Mouse (Mus musculus): ENCODE data around the gene Sebox. TPM values are rescaled to one million over a fixed set of nuclear protein-coding genes. Genes with fewer than 3 reads are reported as not detected.

Gene Sebox
- polyA plus RNA-seq, 1 experiment: not detected

- no peak overlapping the region for H3K27ac ChIP-seq (ENCODE audit: insufficient read depth, low read depth, low read length)
- no peak overlapping the region for H3K4me3 ChIP-seq (ENCODE audit: insufficient read depth, low read length)
- TF ChIP-seq CTCF (IDR thresholded peaks at IDR 0.05; ENCODE audit: low read depth, low read length) (no peak), POLR2A (IDR thresholded peaks at IDR 0.05; ENCODE audit: borderline replicate concordance, low read depth, low read length) (no peak)
- H3K4me1 ChIP-seq (ENCODE audit: control insufficient read depth, insufficient read depth, low read length): peaks cover 26% of the 10 kb centered on the region
Measured at GRCm38 (mm10) chr11:78545181-78545580, 41.9 kb downstream of the Sebox start.

DNA sequence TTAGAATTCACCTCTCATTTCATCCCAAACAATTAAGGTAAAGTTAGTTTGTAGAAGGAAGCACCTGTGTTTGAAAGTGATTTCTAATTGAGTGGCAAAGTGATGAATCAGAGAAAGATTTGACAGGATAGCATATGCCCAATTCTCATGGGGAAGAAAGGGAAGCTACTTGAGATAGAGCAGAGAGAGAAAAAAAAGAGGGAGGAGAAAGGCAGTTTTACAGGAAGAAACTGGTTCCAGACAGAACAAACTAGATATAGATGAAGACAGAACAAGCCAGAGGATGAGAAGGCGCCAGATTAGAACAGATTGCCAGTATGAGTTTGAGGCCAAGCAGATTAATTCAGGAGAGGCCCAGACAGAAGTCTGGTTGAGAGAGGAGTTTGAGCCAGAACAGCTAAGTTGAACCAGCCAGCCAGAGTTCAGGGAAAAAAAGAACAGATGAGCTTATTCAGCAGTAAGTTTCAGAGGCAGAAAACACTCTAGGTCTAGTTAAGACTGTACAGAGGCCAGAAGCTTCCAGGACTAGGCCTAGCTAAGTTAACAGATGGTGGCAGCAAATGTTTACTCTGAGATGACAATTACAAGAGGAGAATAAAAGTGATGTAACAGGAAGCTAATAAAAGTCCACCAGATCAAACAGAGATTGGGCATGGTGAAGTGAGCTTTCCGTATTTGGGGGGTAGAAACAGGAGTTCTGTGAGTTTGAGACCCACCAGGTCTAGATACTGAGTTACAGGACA, 44.6 kb downstream of the Sebox start:
- Histone ChIP-seq H3K27ac (ENCODE audit: insufficient read depth, low read depth, low read length) (0 out of 2 replicates have a peak overlapping the region, but pooled peaks have one; percentile 2), H3K4me3 (ENCODE audit: insufficient read depth, low read length) (no peak overlapping the region), H3K4me1 (ENCODE audit: control insufficient read depth, insufficient read depth, low read length) (peaks cover 29% of the 10 kb centered on the region)
- no peak for TF ChIP-seq CTCF (IDR thresholded peaks at IDR 0.05; ENCODE audit: low read depth, low read length)
- no peak for TF ChIP-seq POLR2A (IDR thresholded peaks at IDR 0.05; ENCODE audit: borderline replicate concordance, low read depth, low read length)

DNA sequence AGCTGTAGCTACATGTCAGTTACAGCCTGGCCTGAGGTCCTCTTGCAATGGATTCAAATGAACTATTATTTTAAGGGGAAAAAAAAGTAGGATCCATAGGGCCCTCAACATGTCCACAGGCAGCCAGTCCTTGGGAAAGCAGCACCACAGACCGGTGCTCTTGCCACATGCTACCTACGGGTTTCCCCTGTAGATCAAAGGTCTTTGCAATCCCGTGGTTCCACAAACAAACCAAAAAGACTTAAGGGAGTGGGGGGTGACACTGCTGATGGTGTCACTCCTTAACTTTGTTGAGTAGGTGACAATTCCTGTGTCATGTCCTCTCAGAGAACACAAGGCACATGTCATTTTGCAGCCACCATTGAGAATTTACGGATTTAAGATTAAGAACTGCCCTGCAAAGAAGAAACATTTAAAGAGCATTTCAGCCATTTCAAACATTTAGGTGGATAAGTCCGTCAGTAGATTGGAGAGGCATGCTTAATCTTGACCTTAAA, 46.3 kb downstream of the Sebox start:
- peaks cover 29% of the 10 kb centered on the region for H3K4me1 ChIP-seq (ENCODE audit: control insufficient read depth, insufficient read depth, low read length)
- TF ChIP-seq CTCF (IDR thresholded peaks at IDR 0.05; ENCODE audit: low read depth, low read length) (no peak), POLR2A (IDR thresholded peaks at IDR 0.05; ENCODE audit: borderline replicate concordance, low read depth, low read length) (no peak)
- H3K4me3 ChIP-seq (ENCODE audit: insufficient read depth, low read length): peak overlapping the region; percentile 71
- peak overlapping the region; percentile 69 for H3K27ac ChIP-seq (ENCODE audit: insufficient read depth, low read depth, low read length)

DNA sequence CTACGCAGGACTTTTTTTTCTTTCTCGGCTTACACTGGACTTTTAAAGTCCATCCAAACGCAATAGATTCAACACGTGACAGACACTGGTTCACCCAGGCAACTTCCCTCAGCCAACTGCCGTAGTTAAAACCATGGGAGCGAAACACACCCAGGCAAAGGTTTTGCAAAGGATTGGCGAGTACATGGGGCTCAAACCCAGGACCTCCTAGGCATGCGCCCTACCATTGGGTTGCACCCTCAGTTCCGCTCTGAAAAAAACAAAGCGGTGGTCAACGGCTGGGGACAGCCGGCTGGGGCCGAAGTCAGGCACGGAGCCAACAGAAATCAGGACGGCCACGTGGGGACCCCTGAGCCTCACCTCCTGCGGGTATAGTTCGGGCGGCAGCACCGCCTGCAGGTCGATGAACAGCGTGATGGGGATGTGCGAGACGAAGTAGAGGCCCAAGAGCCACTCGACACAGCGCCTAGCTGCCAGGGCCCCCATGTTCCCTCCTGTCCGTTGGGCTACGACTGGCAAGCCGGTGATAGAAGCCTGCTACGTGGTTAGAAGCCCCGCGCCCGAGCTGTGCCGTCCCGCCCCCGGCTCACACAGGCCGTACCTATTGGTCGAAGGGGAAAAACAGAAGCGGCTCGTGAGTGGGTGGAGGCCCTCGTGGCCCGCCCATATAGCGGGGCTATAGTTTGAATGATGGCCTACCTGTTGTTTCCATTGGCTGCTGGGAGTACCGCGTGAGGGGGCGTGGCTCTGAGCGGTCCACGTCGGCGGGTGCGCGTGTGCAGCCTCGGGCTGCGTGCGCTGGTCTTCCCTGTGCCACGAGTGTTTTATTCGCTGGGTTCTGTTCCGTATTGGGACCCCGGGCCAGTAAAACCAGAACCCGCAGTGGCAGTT, 47.2 kb downstream of the Sebox start, which contains the start of gene Tmem97:
Gene Tmem97 (minus strand): TSS at position 610 of the 891 bp plus-strand sequence.
- TF ChIP-seq CTCF (IDR thresholded peaks at IDR 0.05; ENCODE audit: low read depth, low read length): no peak
- H3K4me1 ChIP-seq (ENCODE audit: control insufficient read depth, insufficient read depth, low read length): peaks cover 23% of the 10 kb centered on the region
- H3K4me3 ChIP-seq (ENCODE audit: insufficient read depth, low read length): peak within 1 kb of the TSS; percentile 71
- peak within 1 kb of the TSS; percentile 69 for H3K27ac ChIP-seq (ENCODE audit: insufficient read depth, low read depth, low read length)

DNA sequence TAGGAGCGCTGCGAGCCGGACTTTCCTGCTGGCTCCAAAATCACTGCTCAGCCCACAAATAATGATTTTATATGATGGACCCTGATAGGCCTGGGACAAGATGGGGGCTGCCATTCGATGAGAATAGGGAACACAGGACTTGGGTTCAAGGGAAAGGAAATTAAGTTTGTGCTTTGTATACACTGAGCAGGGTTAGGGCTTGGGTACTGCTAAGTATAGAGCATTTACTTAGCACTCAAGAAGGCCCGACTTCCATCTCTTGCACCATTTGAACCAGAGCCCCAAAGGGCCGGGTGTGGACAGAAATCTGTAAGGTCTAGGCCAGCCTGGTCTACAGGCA, 47.8 kb downstream of the Sebox start:
- H3K4me3 ChIP-seq (ENCODE audit: insufficient read depth, low read length): peak overlapping the region; percentile 28
- H3K4me1 ChIP-seq (ENCODE audit: control insufficient read depth, insufficient read depth, low read length): peaks cover 22% of the 10 kb centered on the region
- no peak for TF ChIP-seq CTCF (IDR thresholded peaks at IDR 0.05; ENCODE audit: low read depth, low read length)
- no peak overlapping the region for H3K27ac ChIP-seq (ENCODE audit: insufficient read depth, low read depth, low read length)

Other genes starting within 250 kb of the Sebox start
- 168 and 187 TPM in 2 replicates for gene 2610507B11Rik, start 241.7 kb upstream of the Sebox start, polyA plus RNA-seq (2012; ENCODE audit: insufficient read depth, insufficient read length, missing spikeins)
- gene BC030499, start 212.6 kb upstream of the Sebox start, polyA plus RNA-seq (2012; ENCODE audit: insufficient read depth, insufficient read length, missing spikeins): 3.5 and 4.4 TPM in 2 replicates
- gene Spag5, start 201.9 kb upstream of the Sebox start, polyA plus RNA-seq (2012; ENCODE audit: insufficient read depth, insufficient read length, missing spikeins): 19.3 and 28.1 TPM in 2 replicates
- 21.9 and 31.0 TPM in 2 replicates for gene Aldoc, start 180.5 kb upstream of the Sebox start, polyA plus RNA-seq (2012; ENCODE audit: insufficient read depth, insufficient read length, missing spikeins)
- 80.8 and 85.9 TPM in 2 replicates for gene Pigs, start 175.0 kb upstream of the Sebox start, polyA plus RNA-seq (2012; ENCODE audit: insufficient read depth, insufficient read length, missing spikeins)
- 35.5 and 38.5 TPM in 2 replicates for gene Unc119, start 160.0 kb upstream of the Sebox start, polyA plus RNA-seq (2012; ENCODE audit: insufficient read depth, insufficient read length, missing spikeins)
- not detected in 2 replicates for gene Foxn1, start 116.9 kb upstream of the Sebox start, polyA plus RNA-seq (2012; ENCODE audit: insufficient read depth, insufficient read length, missing spikeins)
- gene Slc13a2, start 81.2 kb upstream of the Sebox start, polyA plus RNA-seq (2012; ENCODE audit: insufficient read depth, insufficient read length, missing spikeins): 0.99 and 1.2 TPM in 2 replicates
- 9.1 and 9.7 TPM in 2 replicates for gene Slc46a1, start 37.8 kb upstream of the Sebox start, polyA plus RNA-seq (2012; ENCODE audit: insufficient read depth, insufficient read length, missing spikeins)
- gene Sarm1, start 5.7 kb upstream of the Sebox start, polyA plus RNA-seq (2012; ENCODE audit: insufficient read depth, insufficient read length, missing spikeins): 1.5 and 2.0 TPM in 2 replicates
- gene Vtn, start 4.4 kb upstream of the Sebox start, polyA plus RNA-seq (2012; ENCODE audit: insufficient read depth, insufficient read length, missing spikeins): not detected in 2 replicates
- gene Tmem199, start 8.7 kb downstream of the Sebox start, polyA plus RNA-seq (2012; ENCODE audit: insufficient read depth, insufficient read length, missing spikeins): 21.9 TPM in 2 replicates
- gene Poldip2, start 8.7 kb downstream of the Sebox start, polyA plus RNA-seq (2012; ENCODE audit: insufficient read depth, insufficient read length, missing spikeins): 26.1 and 27.0 TPM in 2 replicates
- gene Tnfaip1, start 32.9 kb downstream of the Sebox start, polyA plus RNA-seq (2012; ENCODE audit: insufficient read depth, insufficient read length, missing spikeins): 30.4 and 32.3 TPM in 2 replicates
- gene Ift20, start 32.9 kb downstream of the Sebox start, polyA plus RNA-seq (2012; ENCODE audit: insufficient read depth, insufficient read length, missing spikeins): 42.2 and 46.8 TPM in 2 replicates
- 28.5 and 29.2 TPM in 2 replicates for gene Tmem97, start 47.3 kb downstream of the Sebox start, polyA plus RNA-seq (2012; ENCODE audit: insufficient read depth, insufficient read length, missing spikeins)
- 13.7 and 19.3 TPM in 2 replicates for gene Nlk, start 193.9 kb downstream of the Sebox start, polyA plus RNA-seq (2012; ENCODE audit: insufficient read depth, insufficient read length, missing spikeins)
- gene Ccnq, start 248.3 kb downstream of the Sebox start, polyA plus RNA-seq (2012; ENCODE audit: insufficient read depth, insufficient read length, missing spikeins): 18.7 and 18.9 TPM in 2 replicates

Data from bone marrow macrophage, adult 2 months (primary cell).